ENCODE assay signal across 13 mouse cellular contexts in genomic region chr9:63657167-63657566, GRCm38 (mm10). TPM values are rescaled to one million over a fixed set of nuclear protein-coding genes. Genes with fewer than 3 reads are reported as not detected.
DNase-seq lines count a peak whose midpoint lies in the region; ATAC-seq and TF ChIP-seq lines count a peak whose summit lies in the region.
"Had no signal": no experiment of that assay in that cellular context is flagged by ENCODE, and none has a peak within 500 bp of the region (broad histone marks: within the 10 kb centered on the region; RNA-seq: fewer than 3 reads in every experiment).

No protein-coding gene starts in this region.

- H3K4me2 ChIP-seq in heart, embryonic 16.5 days (ENCODE audit: low read depth, low read length) = no peak overlapping the region
- H3K4me2 ChIP-seq in lung, embryonic 14.5 days = no peak overlapping the region
- H3K4me2 ChIP-seq in forebrain, embryonic 12.5 days = no peak overlapping the region

- H3K9ac ChIP-seq in heart, embryonic 16.5 days (ENCODE audit: low read length) = no peak overlapping the region
- H3K9ac ChIP-seq in lung, embryonic 14.5 days = no peak overlapping the region
- no peak overlapping the region for H3K9ac ChIP-seq in forebrain, embryonic 12.5 days

- ATAC-seq in heart, embryonic 16.5 days (replicated peaks; ENCODE audit: extremely low read depth, insufficient read depth, low FRiP score) = no peak; the same call in 1 of the 2 replicates
- peak; percentile 68 for ATAC-seq in lung, embryonic 14.5 days (ENCODE audit: insufficient read depth)
- no peak for ATAC-seq in forebrain, embryonic 12.5 days (ENCODE audit: low FRiP score)
- ATAC-seq: forebrain, embryonic 16.5 days had no signal

- no peak for TF ChIP-seq CTCF in lung, embryonic 14.5 days (IDR thresholded peaks at IDR 0.05; ENCODE audit: low read depth)

- H3K4me3 ChIP-seq in heart, embryonic 16.5 days (ENCODE audit: low read length) = no peak overlapping the region
- no peak overlapping the region for H3K4me3 ChIP-seq in lung, embryonic 14.5 days (ENCODE audit: low read depth, low read length)
- no peak overlapping the region for H3K4me3 ChIP-seq in hindbrain, embryonic 10.5 days
- H3K4me3 ChIP-seq in forebrain, embryonic 12.5 days (replicated peaks) = no peak overlapping the region

- H3K27ac ChIP-seq in heart, embryonic 16.5 days (ENCODE audit: low read length) = peak overlapping the region; percentile 61
- H3K27ac ChIP-seq in lung, embryonic 14.5 days (ENCODE audit: low read depth) = peak overlapping the region; percentile 48; the same call in 1 of the 2 replicates
- H3K27ac ChIP-seq in hindbrain, embryonic 10.5 days = no peak overlapping the region
- no peak overlapping the region for H3K27ac ChIP-seq in forebrain, embryonic 12.5 days

- H3K36me3 ChIP-seq in heart, embryonic 16.5 days (ENCODE audit: control insufficient read depth, insufficient read depth) = peaks cover 10% of the 10 kb centered on the region
- H3K36me3 ChIP-seq in lung, embryonic 14.5 days (ENCODE audit: insufficient read depth) = peaks cover 40% of the 10 kb centered on the region
- peaks cover 88% of the 10 kb centered on the region for H3K36me3 ChIP-seq in hindbrain, embryonic 10.5 days
- H3K36me3 ChIP-seq in forebrain, embryonic 12.5 days (replicated peaks) = peaks cover 41% of the 10 kb centered on the region

- DNase-seq in gastrocnemius, postnatal 14 days = peak; percentile 59
- no peak for DNase-seq in gastrocnemius, adult 8-10 months (ENCODE audit: low spot score in 2 of 2)
- peak; percentile 92 for DNase-seq in Muller cell, postnatal 12 days (ENCODE audit: inconsistent ontology term)
- peak; percentile 83 for DNase-seq in lung, embryonic 14.5 days
- no peak for DNase-seq in hindbrain, embryonic 10.5 days (ENCODE audit: low spot score)
- no peak for DNase-seq in embryo, embryonic 9.5 days (ENCODE audit: extremely low spot score)
- DNase-seq: liver; right cerebral cortex, postnatal 25 days had no signal

- H3K9me3 ChIP-seq in heart, embryonic 16.5 days (replicated peaks; ENCODE audit: control insufficient read depth, low read length) = no peaks in the 10 kb centered on the region
- no peaks in the 10 kb centered on the region for H3K9me3 ChIP-seq in lung, embryonic 14.5 days (ENCODE audit: low read depth, low read length)
- H3K9me3 ChIP-seq in hindbrain, embryonic 10.5 days = no peaks in the 10 kb centered on the region
- no peaks in the 10 kb centered on the region for H3K9me3 ChIP-seq in forebrain, embryonic 12.5 days

- peaks cover 49% of the 10 kb centered on the region for H3K4me1 ChIP-seq in heart, embryonic 16.5 days (ENCODE audit: control insufficient read depth, insufficient read depth, low read length)
- peaks cover 41% of the 10 kb centered on the region; the same call in 1 of the 2 replicates for H3K4me1 ChIP-seq in lung, embryonic 14.5 days (ENCODE audit: insufficient read depth)
- peaks cover 35% of the 10 kb centered on the region for H3K4me1 ChIP-seq in hindbrain, embryonic 10.5 days (replicated peaks)
- peaks cover 28% of the 10 kb centered on the region for H3K4me1 ChIP-seq in forebrain, embryonic 12.5 days

- WGBS in heart, embryonic 16.5 days = 16% methylated on average over 4 of the region's 4 CpGs
- WGBS in lung, embryonic 14.5 days = 19% methylated on average over 4 of the region's 4 CpGs
- 85% methylated on average over 4 of the region's 4 CpGs for WGBS in hindbrain, embryonic 10.5 days
- 77% methylated on average over 4 of the region's 4 CpGs for WGBS in forebrain, embryonic 12.5 days

- intact Hi-C loops in gastrocnemius, postnatal 14 days (cut with DNase I; ENCODE audit: low total_unique reads) = no loop called here

- H3K27me3 ChIP-seq in heart, embryonic 16.5 days (ENCODE audit: control insufficient read depth, insufficient read depth, low read length) = no peaks in the 10 kb centered on the region
- H3K27me3 ChIP-seq in lung, embryonic 14.5 days (ENCODE audit: insufficient read depth, low read length) = no peaks in the 10 kb centered on the region
- H3K27me3 ChIP-seq in hindbrain, embryonic 10.5 days (ENCODE audit: insufficient read depth, poor library complexity, severe bottlenecking) = no peaks in the 10 kb centered on the region
- no peaks in the 10 kb centered on the region for H3K27me3 ChIP-seq in forebrain, embryonic 12.5 days
- H3K27me3 ChIP-seq: CH12.LX had no signal

RNA-seq across cellular contexts. Expression of gene Aagab, which starts 54.7 kb away (rescaled TPM):
- 10 to 100 TPM in 1 of 2 experiments, 1 to 10 TPM in 1; 9.3 to 11.2 TPM for total RNA-seq in gastrocnemius, postnatal 14 days (2021)
- 10 to 100 TPM in 3 of 4 experiments, 1 to 10 TPM in 1; 9.9 to 13.6 (median 12.9) TPM for total RNA-seq in gastrocnemius, adult 8-10 months (2022)
- polyA plus RNA-seq in heart, embryonic 16.5 days (2015; fragmentation: Nextera tagmentation; extraction: Ambion mirVana) = 29.4 and 32.5 TPM in 2 replicates
- 27.3 and 29.1 TPM in 2 replicates for polyA plus RNA-seq in lung, embryonic 14.5 days (2014; fragmentation: Nextera tagmentation; extraction: Ambion mirVana)
- polyA plus RNA-seq in hindbrain, embryonic 10.5 days (2016; fragmentation: Nextera tagmentation; extraction: Ambion mirVana) = 46.0 and 50.4 TPM in 2 replicates
- 50.4 and 51.5 TPM in 2 replicates for polyA plus RNA-seq in forebrain, embryonic 12.5 days (2016; fragmentation: Nextera tagmentation; extraction: Ambion mirVana)

RNA-seq across cellular contexts. Expression of gene Iqch, which starts 54.9 kb away (rescaled TPM):
- under 1 TPM in 1 of 2 experiments, not detected in 1; 0.07 TPM for total RNA-seq in gastrocnemius, postnatal 14 days (2021)
- total RNA-seq in gastrocnemius, adult 8-10 months (2022) = not detected
- polyA plus RNA-seq in heart, embryonic 16.5 days (2015; fragmentation: Nextera tagmentation; extraction: Ambion mirVana) = 0.07 and 0.14 TPM in 2 replicates
- 0.05 and 0.08 TPM in 2 replicates for polyA plus RNA-seq in lung, embryonic 14.5 days (2014; fragmentation: Nextera tagmentation; extraction: Ambion mirVana)
- 0.07 and 0.13 TPM in 2 replicates for polyA plus RNA-seq in hindbrain, embryonic 10.5 days (2016; fragmentation: Nextera tagmentation; extraction: Ambion mirVana)
- 0.10 TPM in 1 of 2 replicates, not detected in the other for polyA plus RNA-seq in forebrain, embryonic 12.5 days (2016; fragmentation: Nextera tagmentation; extraction: Ambion mirVana)
- polyA plus RNA-seq: embryonic facial prominence, embryonic 11.5 days had no signal

Comparison
In these comparisons a context has a peak if more than half of its experiments do, and no peak if none do; other contexts are left out.
1. DNase-seq: peak in gastrocnemius, postnatal 14 days (single experiment), Muller cell, postnatal 12 days (single experiment) and lung, embryonic 14.5 days (single experiment); none in gastrocnemius, adult 8-10 months (0 of 2), hindbrain, embryonic 10.5 days (single experiment) and embryo, embryonic 9.5 days (single experiment).
2. H3K27ac ChIP-seq: peak in heart, embryonic 16.5 days (single experiment) and lung, embryonic 14.5 days (single experiment); none in hindbrain, embryonic 10.5 days (single experiment) and forebrain, embryonic 12.5 days (single experiment).